Mouse (Mus musculus): Measurements from ENCODE around the gene BC117090.

DNA sequence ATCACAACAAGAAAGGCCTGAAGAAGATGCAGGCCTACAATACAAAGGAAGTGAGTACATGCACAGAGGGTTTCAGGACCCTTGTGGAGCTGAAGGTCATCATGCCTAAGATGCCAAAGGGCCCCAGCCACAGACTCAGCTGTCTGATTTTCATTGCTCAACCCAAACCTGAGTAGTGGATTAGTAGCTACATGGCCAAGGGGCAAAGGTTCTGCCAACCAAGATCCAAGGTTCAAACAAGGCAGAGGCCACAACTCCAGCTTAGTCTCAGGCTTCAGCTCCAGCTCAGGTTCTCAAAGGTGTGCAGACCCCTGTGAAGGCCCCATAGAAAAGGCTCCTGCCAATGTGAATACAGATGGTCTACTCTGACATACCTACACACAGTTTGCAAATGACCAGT lies 14.8 kb downstream of the BC117090 start:
- TF ChIP-seq CTCF (IDR thresholded peaks at IDR 0.05; ENCODE audit: extremely low read depth, insufficient read depth, low read length) (no peak), POLR2A (IDR thresholded peaks at IDR 0.05; ENCODE audit: extremely low read depth, insufficient read depth, low read length) (no peak)

Measured in cortical plate, adult 2 months (tissue).